Mouse (Mus musculus) left cerebral cortex, postnatal 14 days (tissue): ENCODE results near the gene Abcf1. TPM values are rescaled to one million over a fixed set of nuclear protein-coding genes. Genes with fewer than 3 reads are reported as not detected.
"Not testable (repeated sequence)": the region's sequence is repeated elsewhere in the genome, so short reads cannot be mapped to it uniquely, and the experiment has no call there.

Experiments
- DNase-seq, 2 experiments: peaks; one replicate each; pipeline ENCODE4 v3.0.0; 2021 to 2022; ENCODE audit warnings: low spot score in 2 of 2, mixed read lengths in 1 of 2
- intact Hi-C: fragments of 180-260 bp; cut with DNase I; formaldehyde crosslinking; loops from one replicate; pipeline ENCODE4 v1.15.1; 2025
- long read RNA-seq, 2 experiments: library from polyadenylated mRNA; stranded (forward); transcript quantifications; one replicate each; pipeline ENCODE4 v2.0.0; 2021
- total RNA-seq, 2 experiments: library from RNA; stranded (reverse); gene quantifications; 2 replicates each; pipeline ENCODE4 v1.2.3; 2021

Gene Abcf1
- total RNA-seq, result 10 to 100 TPM; 77.1 to 77.8 TPM
- long read RNA-seq, experiment 1, transcript Abcf1-205 (4 exons, 855 nt), result minor isoform, 20 of 139 reads
- long read RNA-seq, experiment 1, transcript Abcf1-201 (23 exons, 3,161 nt), result major isoform, 94 of 139 reads
- long read RNA-seq, experiment 1, partial matches to known transcripts, result 7 of 139 reads
- long read RNA-seq, experiment 1, other reads (novel, unspliced or antisense), result 18 of 139 reads
- long read RNA-seq, experiment 2, transcript Abcf1-205 (4 exons, 855 nt), result minor isoform, 25 of 149 reads
- long read RNA-seq, experiment 2, transcript Abcf1-201 (23 exons, 3,161 nt), result major isoform, 90 of 149 reads
- long read RNA-seq, experiment 2, partial matches to known transcripts, result 16 of 149 reads
- long read RNA-seq, experiment 2, other reads (novel, unspliced or antisense), result 18 of 149 reads

DNA sequence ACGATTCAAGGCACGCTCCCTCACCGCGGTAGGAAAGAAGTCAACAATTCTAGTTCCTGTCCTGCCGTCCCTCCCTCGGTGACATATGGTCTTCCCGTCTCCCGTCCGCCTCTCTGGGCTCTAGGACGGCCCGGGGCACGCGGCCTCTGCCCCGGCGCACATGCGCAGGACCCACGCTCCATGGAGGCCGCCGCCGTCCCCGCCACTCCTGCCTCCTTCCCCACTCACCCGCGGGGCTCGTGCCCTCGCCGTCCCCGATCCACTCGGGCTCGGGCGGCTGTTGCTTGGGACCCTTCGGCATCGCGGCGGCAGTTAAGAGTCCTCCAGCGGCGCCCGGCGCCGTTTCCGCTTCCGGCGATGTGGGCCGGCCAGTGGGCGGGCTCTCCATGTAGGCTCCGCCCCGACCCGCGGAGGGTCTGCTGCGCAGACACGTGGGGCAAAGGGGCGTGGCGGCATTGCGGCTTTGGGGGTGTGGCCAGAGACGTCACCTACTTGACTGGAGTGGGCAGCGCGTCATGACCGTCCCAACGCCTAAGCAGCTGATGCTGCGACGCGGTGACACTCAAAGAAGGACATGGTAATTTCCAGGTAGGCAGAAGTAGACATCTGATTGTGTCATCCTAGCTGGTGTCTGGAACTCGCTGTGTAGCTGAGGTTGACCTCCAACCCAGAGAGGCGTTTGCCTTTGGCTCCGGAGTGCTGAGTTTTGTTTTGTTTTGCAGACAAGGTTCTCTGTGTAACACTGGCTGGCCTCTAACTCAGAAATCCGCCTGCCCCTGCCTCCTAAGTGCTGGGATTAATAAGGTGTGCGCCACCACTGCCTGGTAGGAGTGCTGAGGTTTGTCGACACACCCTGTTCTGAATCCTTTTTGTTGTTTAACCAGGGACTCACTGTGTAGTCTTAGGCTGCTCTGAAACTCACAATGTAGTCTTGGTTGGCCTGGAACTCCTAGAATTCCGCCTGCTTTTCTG lies at the start of gene Abcf1:
Abcf1 (minus strand) TSS at position 344 of the 972 bp plus-strand sequence.
- intact Hi-C loops, result loop anchor here (5.0 to 10.0 kb wide), 2 partner anchors 42 to 145 kb away; partner anchors contain the start of genes Flot1 and Ier3
- DNase-seq, result peak; percentile 98

DNA sequence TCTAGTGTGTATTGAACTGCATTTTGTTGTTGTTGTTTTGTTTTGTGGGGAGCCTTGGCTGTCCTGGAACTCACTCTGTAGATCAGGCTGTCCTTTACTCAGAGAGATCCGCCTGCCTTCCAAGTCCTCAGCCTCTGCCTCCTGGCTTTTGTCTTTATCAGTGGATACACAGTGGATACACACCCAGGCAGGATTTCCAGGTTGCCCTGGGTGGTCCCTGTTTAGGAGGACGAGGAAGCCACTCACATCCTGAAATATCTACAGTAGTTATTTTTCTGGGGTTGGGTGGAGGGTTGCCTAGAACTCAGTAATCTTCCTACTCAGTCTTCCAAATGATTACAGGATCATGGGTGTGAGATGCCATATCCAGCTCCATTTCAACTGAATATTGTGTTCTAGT lies 49.4 kb upstream of the Abcf1 start:
- intact Hi-C loops, result no loop called here
- no peak for DNase-seq

DNA sequence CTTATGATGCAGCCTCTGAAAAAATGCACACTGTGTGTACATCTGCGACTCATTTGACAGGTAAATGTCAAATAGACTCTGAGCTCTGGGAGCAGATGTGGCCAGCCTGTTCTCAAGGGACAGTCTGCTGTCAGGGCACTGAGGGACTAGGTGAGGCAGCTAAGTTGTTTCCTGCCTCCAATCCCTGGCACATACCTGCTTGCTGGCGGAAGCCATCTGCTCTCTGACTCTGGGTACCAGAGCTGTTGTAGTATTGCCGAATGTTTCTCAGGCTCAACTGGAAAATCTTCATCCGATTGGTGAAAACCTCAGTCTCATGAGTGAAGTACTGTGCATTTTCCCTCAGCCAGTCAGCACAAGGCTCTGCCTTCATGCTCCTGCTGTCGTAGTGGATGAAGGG lies 47.5 kb upstream of the Abcf1 start:
- intact Hi-C loops, result no loop called here
- no peak for DNase-seq

DNA sequence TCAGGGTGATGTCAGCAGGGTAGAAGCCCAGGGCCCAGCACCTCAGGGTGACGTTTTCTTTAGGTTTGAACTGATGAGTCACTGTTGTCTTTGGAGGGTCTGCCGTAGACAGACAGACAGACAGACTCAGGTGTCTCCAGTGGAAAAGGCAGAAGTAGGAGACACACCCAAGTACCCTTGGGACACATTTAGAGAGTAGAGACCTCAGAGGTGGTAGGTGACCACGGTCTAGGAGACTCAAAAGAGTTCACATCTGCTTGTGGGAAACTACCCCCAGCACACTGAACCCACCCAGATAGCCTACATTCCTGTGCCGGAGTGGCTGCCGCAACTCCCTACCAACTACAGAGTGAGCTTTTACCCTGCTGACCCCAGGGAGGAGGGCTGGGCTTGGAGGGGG lies 45.4 kb upstream of the Abcf1 start:
- no peak for DNase-seq
- intact Hi-C loops, result no loop called here

DNA sequence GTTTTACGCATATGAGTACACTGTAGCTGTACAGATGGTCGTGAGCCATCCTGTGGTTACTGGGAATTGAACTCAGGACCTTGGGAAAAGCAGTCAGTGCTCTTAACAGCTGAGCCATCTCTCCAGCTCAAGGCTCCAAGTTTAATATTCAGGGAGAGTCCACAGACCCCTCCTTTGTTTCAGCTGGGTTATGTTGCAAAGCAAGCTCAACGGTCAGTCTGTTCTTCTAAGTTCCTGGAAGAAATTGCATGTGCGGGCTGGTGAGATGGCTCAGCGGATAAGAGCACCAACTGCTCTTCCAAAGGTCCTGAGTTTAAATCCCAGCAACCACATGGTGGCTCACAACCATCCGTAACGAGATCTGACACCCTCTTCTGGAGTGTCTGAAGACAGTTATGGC lies 34.8 kb upstream of the Abcf1 start:
- intact Hi-C loops, DNase-seq: not testable (repeated sequence)

DNA sequence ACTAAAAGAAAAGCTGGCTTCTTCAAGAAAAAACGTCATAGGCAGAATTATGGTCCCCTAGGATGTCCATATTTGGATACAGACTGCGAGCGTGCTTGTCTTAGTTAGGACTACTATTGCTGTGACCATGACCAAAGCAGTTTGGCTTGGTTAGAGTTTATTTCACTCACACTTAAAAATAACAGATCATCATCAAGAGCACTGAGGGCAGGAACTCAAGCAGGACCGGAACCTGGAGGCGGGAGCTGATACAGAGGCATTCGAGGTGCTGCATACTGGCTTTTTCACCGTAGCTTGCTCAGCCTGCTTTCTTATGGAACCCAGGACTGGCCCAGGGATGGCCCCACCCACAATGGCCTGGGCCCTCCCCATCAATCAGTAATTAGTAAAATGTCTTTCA lies 33.8 kb upstream of the Abcf1 start:
- no peak for DNase-seq
- intact Hi-C loops, result no loop called here

DNA sequence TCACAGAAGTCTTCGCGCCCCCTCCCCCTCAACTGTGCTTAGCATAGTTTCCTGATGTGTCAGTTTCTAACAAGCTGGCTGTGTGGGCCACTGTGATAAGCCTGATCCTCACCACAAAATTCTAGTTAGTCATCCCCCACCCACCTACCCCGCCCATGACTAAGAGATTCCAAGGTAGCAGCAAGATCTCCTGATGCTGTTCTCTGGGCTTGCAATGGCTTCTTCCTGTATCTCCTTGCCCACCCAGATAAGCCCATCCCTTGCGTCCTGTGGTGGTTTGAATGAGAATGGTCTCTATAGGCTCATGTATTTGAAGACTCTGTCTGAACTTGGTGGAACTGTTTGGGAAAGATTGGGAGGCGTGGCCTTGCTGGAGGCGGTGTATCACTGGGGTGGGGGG lies 32.4 kb upstream of the Abcf1 start:
- no peak for DNase-seq
- intact Hi-C loops, result no loop called here

DNA sequence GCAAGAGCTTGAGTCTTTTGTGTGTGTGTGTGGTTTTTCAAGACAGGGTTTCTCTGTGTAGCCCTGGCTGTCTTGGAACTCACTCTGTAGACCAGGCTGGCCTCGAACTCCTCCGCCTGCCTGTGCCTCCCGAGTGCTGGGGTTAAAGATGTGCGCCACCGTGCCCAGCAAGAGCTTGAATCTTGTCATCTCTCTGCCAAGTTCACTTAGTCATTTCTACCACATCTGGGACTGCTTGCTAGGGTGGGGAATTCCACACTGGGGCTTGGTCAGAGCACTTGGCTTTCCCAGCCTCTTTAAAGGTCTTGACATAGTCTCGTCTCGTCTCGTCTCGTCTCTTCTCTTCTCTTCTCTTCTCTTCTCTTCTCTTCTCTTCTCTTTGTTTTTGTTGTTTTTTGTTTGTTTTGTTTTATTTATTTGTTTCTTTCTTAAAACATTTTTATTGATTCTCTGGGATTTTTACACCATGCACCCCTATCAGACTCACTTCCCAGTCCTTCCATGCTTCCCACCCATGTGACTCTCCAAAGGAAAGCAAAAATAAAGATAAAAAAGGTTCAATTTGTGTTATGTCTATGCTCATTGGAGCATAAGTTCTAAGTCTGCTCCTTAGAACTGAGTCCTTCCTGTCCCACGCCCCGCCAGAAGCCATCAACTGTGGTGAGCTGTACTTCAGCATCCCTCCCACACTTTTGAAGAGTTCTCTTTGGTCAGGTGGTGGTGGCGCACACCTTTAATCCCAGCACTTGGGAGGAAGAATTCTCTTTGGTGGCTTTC lies 31.7 kb upstream of the Abcf1 start:
- intact Hi-C loops, result no loop called here
- no peak for DNase-seq

DNA sequence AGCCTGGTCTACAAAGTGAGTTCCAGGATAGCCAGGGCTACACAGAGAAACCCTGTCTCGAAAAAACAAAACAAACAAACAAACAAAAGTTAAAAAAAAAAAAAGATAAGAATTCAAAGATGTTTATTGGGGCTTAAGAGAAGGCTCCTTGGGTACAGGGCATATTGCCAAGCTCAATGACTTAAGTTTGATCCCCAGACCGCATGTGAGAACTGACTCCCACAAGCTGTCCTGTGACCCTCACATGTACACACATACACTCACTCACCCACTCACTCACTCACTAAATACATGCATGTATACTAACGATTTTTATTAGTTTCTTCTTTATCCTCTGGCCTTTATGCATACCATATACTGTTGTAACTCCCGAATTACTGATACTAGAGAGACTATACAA lies 30.8 kb upstream of the Abcf1 start:
- intact Hi-C loops, result no loop called here
- no peak for DNase-seq

DNA sequence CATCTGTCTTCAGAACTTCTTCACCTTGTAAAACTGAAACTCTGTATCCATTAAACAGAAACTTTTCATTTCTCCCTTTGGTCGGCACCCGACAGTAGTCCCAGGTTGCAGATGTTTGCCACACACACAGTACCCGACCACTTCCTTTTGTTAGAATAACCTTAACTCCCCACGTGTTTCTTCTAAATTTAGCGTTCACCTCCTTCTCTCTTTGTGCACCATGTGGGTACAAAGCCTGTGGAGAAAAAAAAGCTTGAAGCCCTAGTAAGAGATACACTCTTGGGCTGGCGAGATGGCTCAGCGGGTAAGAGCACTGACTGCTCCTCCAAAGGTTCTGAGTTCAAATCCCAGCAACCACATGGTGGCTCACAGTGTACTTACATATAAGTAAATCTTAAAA lies 29.8 kb upstream of the Abcf1 start:
- no peak for DNase-seq

DNA sequence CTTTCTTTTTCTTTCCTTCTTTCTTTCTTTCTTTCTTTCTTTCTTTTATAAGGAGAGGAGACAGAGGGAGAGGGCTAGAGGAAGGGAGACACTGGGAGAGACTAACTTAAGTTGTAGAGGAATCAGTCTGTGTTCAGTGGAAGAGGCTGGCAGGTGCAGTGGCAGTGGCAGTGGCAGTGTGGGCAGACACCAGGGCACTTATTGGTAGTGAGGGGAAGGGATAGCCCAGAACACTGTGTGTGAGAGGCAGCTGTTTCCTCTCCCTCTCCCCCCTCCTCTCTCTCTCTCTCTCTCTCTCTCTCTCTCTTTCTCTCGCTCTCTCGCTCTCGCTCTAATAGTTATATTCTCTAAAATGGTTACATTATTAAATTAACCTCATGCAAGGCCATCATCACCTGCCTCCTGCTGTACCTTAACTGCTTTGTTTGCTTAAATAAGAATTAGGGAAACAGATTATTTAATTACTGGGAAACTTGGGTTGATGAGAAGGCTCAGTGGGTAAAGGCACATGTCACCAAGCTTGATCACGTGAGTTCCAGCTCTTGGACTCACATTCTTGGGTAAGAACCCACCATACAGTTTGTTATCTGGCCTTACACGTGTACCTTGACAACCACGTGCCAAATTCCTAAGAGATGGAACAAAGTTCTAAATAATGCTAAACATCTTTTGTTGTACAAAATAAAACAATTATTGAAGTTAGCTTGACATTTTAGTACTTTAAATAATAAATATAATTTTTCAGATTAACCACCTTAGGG lies 29.2 kb upstream of the Abcf1 start:
- no peak for DNase-seq
- intact Hi-C loops, result loop anchor here (5.0 kb wide), 2 partner anchors 114 to 194 kb away; partner anchors contain the start of gene H2-T3

More for the DNA sequence above, 29.8 kb upstream of the Abcf1 start:
- intact Hi-C loops, result loop anchor here (5.0 kb wide), 2 partner anchors 113 to 193 kb away; partner anchors contain the start of gene H2-T3

DNA sequence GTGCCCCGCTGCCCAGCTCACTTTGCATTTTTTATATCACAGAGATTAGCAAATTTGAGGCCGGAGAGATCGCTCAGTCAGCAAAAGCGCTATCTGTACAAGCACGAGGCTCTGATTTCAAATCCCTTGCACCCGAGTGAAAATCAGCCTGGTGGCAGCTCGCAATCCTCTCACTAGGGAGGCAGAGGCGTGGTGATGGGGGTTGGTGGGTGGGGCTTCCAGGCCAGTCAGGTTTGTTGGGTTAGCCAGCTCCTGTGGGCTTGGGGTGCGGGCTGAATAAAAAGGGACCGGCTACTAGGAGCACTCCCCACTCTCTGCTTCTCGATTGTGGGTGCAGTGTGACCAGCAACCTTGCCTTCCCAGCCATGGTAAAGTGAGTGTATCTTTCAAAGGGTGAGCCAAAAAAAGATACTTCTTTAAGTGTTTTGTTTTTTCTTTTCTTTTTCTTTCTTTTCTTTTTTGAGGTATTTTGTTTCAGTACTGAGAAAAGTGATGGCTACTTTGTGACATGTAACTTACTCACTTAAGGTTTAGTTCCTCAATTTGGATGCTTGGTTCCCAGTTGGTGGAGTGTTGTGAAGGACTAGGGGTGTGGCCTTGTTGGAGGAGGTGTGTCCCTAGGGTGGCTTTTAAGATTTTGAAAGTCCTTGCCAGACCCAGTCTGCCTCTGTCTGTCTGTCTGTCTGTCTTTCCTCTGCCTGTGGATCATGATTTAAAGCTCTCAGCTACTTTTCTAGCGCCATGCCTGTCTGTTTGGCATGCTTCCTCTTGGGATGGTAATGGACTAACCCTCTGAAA lies 28.4 kb upstream of the Abcf1 start:
- intact Hi-C loops, result loop anchor here (2.0 to 5.0 kb wide), 3 partner anchors 39 to 194 kb away; partner anchors contain the start of gene H2-T3
- DNase-seq, result no peak

DNA sequence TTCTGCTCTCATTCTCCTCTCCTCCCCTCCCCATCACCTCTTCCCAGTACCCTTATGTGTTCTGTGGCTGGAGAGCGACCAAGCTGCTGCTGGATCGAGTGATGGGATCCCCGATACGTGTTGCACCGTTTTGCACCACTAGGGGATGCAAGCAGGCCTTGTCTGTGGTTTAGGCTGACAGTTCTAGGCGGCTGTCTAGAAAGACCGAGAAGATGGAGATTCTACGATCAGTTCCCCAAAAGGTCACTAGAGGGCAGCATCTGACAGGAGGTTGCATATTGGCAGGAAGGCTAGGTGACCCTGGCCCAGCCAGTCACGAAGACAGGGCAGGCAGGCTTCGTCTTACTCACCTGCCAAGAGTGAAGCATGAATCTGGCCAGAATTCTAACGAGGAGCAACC lies 27.4 kb upstream of the Abcf1 start:
- intact Hi-C loops, result loop anchor here (2.0 to 5.0 kb wide), 3 partner anchors 40 to 195 kb away; partner anchors contain the start of gene H2-T3
- peak; percentile 95 to 97 for DNase-seq

DNA sequence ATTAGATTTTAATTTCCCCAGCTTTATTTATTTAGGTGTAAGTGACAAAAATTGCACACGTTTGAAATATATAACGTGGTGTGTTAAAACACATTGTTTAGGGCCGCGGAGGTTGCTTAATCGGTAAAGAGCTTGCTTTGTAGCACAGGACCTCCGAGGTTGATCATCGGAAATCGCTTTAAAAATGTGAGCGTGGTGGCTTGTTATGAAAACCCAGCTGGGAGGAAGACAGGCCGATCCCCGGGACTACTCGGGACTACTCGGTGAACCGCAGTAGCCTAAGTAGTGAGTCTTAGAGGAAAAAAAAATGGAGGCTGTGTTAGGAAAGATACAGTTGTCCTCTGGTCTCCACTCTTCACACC lies 25.3 kb upstream of the Abcf1 start:
- intact Hi-C loops, result loop anchor here (5.0 kb wide), 2 partner anchors 117 to 197 kb away; partner anchors contain the start of gene H2-T3
- no peak for DNase-seq

DNA sequence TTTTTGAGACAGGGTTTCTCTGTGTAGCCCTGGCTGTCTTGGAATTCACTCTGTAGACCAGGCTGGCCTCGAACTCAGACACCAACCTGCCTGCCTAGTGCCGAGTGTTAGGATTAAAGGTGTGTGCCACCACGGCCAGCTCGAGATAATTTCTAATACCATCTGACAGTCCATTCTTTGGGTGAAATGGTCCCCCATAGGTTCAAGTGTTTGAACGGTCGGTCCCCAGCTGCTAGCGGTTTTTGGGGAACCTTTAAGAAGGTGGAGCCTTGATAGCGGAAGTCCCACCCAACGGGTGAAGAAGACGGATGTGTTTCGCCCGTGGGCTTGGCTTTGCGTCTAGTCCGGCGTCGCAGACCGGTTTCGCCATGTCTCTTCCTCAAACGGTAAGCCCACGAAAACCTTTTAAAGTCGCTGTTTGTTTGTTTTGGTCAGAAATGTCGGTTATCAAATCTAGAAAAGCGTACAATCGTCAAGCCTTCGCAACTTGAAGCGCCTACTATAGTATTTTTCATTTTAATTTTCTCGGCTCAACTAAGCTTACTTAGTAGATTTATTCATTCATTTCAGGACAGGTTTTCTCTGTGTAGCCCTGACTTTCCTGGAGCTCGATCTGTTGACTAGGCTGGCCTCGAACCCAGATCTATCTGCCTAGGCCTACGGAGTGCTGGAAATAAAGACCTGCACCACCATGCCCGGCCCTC lies 24.8 kb upstream of the Abcf1 start:
- peak; percentile 80 to 86 for DNase-seq
- intact Hi-C loops, result no loop called here

DNA sequence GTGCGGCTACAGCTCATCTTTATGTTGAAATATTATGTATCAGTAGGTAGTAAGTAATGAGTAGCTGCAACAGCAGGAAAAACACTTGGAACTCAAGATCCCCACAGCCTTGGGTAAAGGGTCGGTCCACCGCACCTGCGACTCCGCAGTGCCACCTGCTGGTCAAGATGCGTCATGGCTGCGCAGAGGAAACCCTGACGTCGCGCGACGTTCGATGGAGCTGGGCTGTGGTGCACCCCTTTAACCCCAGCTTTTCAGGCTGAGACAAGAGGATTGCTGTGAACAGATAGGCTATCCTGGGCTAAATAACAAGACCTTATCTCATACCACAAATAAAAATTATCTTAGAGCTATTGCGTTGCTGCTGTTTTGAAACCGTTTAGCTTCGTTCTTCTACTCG lies 24.1 kb upstream of the Abcf1 start:
- peak; percentile 83 to 84 for DNase-seq
- intact Hi-C loops, result loop anchor here (2.0 kb wide), 1 partner anchor 57 kb away; no protein-coding TSS in a partner anchor

DNA sequence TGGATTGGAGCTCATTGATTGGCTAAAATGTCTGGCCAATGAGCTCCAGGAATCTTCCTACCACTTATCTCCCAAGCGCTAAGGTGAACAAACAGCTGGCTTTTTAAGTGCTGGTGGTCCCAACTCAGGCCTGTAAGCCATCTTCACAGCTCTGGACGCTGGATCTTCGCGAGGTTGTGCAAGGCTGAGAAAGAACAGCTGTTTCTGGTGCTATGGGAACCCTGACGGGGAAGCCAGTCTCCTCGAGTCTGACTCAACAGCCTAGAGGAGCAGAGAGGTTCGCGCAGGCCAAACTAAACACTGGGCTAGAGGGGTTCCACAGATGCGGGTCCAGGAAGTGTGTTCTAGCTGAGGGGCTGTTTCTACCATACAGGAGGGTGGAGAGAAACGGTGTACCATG lies 22.2 kb upstream of the Abcf1 start:
- intact Hi-C loops, result loop anchor here (2.0 kb wide), 1 partner anchor 55 kb away; no protein-coding TSS in a partner anchor

More for the DNA sequence above, 22.2 kb upstream of the Abcf1 start:
- DNase-seq, result no peak
